Mouse (Mus musculus) adrenal gland, postnatal 10 days (tissue): Measurements from ENCODE around the gene 9130008F23Rik. TPM values are rescaled to one million over a fixed set of nuclear protein-coding genes. Genes with fewer than 3 reads are reported as not detected.

Source experiments
- DNase-seq: peaks from one replicate; pipeline ENCODE4 v3.0.0; 2021; ENCODE audit warnings: mixed read lengths
- long read RNA-seq, 2 experiments: library from polyadenylated mRNA; stranded (forward); transcript quantifications; one replicate each; pipeline ENCODE4 v2.0.0; 2021
- total RNA-seq, 2 experiments: library from RNA; stranded (reverse); gene quantifications; 2 replicates each; pipeline ENCODE4 v1.2.3; 2021

9130008F23Rik gene
- total RNA-seq, result 1 to 10 TPM; 1.6 to 1.7 TPM
- long read RNA-seq, experiment 1, partial matches to known transcripts, result 0 of 1 reads
- long read RNA-seq, experiment 1, other reads (novel, unspliced or antisense), result 0 of 1 reads
- long read RNA-seq, experiment 2, result 0 reads

DNA sequence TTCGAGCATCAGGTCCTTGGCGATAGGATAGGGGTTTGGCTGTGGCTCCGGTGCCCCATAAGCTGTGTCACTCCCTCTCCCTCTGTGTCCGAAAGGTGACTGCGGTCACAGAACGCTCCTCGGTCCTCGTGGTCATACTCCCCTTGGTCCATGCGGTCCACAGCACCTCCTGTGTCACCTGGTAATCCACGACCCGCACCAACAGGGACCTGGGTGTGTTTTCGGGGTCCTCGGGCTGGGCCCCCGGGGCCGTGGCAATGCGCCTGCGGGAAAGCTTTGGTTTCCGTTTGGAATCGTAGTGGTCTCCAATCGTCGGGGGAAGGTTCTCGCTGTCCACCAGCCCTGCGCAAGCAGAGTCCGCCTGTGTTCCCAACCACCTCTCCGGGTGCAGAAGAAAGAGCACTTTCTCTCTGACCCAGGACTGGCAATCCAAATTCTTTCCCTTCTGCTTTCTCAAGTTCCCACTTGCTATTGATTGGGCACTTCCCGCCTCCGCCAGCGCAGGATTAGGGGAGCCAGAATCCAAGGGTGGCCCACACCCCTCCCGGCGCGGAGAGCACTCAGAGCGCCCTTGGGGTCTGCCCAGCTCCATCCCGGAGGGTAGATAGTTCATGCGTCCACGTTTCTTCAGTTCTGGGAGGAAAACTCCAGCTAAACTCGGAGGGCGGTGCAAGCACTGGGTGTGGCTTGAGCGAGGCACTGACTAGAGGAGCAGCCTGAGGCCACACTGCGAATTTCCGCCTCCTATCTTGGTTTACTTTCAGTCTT is at the start of gene 9130008F23Rik:
Gene 9130008F23Rik, minus strand, starts transcription at position 636 of the 768 bp plus-strand sequence.
- peak; percentile 72 for DNase-seq

DNA sequence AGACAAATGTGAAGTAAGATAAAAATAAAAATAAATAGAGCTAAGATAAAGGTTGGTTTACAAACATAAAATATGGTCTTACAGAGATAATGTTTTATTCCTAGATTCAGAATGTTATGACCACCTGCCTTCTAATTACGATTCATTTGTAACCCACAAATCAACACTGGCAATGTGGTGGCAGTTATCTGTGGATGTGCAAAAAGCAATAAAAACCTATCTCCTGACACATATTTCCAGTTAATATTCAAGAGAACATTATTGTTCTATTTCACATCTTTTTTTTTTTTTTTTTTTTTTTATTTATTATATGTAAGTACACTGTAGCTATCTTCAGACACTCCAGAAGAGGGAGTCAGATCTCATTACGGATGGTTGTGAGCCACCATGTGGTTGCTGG is 35.1 kb upstream of the 9130008F23Rik start:
- no peak for DNase-seq

DNA sequence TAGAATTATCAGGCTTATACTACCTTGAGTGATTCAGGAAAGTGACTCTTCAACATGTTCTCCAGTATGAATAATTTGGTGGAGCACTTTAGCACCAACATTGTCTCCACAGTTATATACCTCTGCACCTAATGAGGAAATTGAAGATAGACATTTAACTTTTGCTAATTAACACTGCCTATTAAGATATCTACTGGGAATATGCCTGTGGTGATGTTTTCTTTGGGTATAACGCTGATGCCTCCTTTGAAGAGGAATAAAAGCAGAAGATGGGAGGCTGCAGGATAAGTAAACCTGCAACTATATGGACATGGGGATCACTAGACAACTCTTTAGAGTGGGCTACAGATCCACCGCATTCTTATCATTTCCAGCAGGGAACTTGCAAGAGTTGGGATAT is 33.9 kb upstream of the 9130008F23Rik start, which contains the start of gene Glyatl3:
Gene Glyatl3, minus strand, starts transcription at position 101 of the 400 bp plus-strand sequence.
- DNase-seq, result no peak

DNA sequence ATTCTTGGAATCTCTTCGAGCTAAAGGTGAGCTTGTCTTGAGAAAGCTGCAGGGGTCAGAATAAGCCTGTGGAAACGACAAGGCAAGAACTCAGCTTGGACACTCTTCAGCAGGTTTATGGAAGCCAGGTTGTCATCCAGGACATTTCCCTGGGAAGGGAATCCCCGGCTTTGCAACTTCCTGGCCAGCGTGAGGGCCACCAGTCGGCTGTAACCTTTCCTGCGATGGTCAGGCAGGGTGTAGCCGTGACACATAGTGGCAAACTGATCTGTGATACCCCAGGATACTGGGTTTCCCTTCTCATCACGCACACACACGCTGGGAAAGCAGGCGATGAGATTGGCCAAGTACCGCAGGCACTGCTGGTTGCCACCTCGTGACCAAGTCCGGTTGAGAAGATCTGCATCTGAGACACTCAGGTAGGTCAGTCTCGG is 24.4 kb upstream of the 9130008F23Rik start:
- DNase-seq, result peak; percentile 2

DNA sequence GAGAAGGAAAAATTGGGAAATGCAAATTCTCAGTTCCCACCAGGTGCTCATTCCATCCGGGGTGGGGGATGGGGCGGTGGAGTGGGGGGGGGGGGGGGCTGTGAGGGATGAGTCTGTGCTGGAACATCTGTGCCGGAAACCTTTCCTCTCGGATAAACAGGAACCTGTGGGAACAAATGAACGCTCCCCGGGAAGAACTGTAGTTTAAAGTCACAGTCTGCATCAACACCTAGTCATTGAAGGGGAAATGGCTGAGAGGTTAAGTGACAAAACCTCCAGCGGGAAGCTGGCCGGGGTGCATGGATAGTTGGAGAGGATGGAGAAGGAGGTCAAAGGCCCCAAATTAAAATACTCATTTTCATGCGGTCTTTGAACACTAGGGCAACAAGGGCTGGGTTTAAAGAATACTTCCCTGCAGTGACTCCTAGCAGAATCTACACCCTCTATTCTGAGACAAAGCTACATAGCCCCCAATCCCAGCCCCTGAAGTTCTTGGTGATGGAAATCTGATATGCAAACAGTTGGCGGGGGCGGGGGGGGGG is 23.8 kb upstream of the 9130008F23Rik start:
- no peak for DNase-seq

DNA sequence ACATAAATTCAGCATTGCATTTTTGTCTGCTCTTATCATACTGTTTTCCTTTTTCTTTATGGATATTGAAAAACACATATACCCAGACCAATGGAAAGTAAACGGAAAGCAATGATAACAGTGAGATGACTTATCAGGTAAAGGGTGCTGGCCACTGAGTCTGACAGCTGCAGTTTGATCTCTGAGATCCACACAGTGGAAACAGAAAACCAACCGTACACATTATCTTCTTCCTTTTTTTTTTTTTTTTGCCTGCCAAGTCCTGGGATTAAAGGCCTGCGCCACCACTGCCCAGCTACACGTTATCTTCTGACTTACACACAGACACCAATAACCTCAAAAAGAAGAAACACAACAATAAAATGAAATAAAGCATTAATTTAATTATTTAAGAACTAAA is 23.0 kb upstream of the 9130008F23Rik start:
- no peak for DNase-seq

DNA sequence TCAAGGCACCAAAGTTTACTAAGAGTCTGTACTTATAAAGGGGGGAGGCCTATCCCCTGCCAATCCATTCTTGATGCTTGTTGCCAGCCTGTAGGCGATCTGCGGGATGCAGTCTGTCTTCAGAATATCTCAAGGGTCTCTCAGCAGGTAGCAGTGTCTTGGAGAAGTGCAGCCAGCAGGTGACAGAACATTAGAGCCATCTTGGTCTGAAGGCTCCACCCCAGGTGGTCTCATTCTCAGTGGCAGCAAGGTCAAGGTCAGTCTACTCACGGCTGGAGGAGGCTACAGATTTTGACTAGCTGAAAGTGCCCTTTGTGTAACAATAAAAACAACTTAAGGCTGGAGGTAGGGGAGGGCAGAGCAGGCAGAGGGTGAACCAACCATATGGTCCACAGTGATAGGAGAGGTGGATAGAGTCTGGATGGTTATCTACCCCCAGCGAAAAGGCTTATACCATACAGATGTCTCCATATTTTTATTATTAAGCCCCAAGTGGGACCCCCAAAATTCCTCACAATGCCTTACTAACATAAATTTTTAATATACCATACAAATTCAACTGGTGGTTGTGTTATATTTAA is 19.5 kb upstream of the 9130008F23Rik start:
- no peak for DNase-seq

DNA sequence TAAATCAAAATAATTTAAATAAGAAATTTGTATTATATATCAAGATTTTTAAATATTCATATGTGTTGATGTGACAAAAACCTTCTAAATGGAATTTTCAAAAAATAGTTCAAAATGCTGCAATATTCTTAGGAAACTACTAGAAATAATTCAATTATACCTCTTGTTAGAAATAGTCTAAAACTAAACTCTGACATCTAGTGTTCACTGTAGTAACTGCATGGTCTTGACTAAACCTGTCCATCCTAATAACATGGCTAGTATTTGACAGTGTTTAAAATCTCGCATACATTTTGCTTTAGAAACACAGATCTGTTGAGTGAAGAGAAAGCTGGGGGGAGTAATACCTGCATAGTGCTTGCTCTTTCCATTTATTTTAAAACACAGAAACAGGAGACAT is 16.5 kb upstream of the 9130008F23Rik start:
- DNase-seq, result no peak

DNA sequence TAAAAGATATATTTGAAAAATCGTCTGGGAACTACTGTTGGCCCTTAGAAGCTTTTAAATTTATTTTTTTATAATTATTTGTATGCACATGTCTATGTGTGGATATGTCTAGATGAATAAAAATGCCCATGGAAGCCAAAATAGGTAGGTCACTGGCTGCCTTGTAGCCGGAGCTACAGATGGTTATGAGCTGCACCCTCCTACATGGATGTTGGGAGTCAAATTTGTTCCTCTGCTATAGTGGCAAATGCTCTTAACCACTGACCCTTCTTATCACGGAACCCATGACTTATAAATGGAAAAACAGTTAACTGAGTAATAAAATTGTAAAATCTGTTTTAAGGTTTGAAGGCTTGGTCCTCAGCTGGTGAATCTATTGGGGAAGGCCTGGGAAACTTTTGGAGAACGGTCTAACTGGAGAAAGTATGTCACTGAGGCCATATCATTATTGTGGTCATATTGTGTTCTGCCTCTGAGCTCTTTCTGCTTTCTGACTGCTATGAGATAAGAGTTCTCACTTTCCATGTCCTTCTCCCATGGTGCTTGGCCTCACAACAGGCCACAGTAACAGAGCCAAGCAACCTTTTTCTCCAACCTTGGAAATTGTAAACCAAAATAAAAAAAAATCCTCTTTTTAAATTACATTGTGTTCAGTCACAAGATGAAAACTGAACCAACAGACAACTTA is 7.6 kb upstream of the 9130008F23Rik start:
- no peak for DNase-seq

DNA sequence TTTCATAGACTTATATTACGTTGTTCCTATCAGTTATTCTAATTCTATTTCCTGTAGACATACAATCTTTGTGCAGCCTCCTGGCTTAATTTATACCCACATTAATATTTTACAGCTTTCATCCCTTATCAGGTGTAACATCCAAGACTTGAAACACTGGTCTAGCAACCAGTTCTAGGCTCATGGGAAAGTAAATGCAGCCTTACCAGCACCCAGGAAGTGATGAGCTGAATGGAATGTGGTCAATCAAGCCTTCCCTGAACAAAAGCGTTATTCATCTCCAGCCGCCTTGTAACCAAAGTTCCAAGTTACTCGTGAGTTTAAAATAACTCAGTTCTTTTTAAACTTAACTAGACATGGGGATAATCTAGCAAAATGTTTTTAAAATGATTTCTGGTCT is 4.8 kb upstream of the 9130008F23Rik start:
- DNase-seq, result no peak

DNA sequence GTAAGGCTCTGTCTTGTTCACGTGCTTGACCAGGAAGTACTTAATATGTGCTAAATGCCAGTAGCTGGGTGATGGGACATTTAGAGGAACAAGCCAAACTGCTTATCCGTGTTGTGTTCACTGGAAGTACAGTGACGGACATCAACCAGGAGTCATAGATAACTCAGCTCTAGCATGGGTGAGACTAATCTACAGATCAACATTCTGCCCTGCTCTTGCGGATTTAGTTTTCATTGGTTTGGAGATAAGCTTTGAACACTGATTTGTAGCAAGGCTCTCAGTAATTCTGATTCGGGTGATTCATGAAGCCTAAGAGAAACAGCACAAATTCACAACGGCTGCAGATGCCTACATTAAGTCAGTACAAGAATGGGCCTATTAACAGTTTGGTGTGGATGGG is 1.8 kb upstream of the 9130008F23Rik start:
- no peak for DNase-seq

DNA sequence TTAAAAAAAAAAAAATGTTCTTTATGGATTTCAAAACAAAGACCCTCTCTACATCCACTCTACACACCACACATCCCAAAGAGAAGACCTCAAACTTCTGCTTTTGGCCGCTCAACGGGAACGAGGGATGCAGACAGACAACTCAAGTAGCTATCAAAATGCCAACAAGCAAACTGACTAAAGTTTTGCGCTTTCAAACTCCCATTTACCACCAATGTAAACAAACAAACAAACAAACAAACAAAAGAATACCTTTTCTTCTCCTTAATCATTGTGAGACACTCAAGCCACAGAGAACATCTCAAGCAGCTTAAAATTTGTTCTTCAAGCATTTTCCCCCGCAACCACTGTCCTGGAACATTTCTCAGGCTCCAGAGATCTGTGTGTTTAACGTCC is 833 bp downstream of the 9130008F23Rik start:
- no peak for DNase-seq

DNA sequence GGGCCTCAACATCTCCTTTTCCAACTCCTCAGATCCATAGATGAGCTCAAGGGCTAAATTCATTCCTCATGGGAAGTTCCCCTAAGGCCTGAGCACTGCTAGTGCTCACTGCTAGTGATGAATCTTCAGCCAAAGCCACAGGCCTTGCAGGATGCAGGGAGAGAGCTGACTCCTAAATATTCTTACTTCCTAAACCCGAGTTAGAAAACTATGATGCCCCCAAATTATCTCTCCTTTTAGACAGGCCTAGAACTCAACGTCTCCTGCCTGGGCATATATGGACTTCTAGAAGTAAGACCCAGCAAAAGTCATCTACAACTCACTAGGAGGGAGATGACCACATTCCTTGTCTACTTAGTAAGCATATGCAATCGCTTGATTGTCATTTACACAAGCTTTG is 2.6 kb downstream of the 9130008F23Rik start:
- no peak for DNase-seq

DNA sequence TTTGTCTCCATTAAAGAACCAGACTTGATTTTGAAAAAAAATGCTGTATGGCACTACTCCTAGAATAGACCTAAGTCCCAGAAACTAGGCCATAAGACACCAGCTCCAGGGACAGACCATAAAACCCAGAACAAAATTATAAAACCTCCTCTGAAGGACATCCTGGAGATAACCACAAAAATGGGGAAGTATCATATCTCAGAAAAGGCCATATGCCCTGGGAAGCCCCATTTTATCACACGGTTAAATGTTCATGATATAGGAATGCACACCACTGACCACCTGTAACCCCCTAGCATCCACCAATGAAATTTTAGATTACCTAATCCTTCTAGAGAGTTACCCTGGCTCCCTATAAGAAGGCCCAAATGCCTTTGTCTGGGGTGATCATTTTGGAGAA is 4.8 kb downstream of the 9130008F23Rik start:
- no peak for DNase-seq

DNA sequence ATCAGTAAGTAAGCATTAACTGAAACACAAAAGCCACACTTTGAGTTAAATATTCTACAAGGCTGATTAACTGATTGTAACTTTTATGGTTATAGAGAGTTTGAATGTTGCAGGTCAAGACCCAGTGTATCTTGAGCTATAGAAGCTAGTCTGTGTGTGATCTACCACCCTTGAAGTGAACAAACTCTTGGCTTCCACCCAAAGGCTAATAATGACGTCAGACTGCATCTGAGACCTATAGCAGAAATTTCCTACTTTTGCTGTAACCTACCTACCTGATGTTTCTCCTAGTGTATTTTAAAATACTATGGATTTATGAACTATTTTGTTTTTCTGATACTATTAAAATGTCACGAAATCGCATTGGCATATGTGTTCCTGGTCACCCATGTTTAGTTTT is 5.7 kb downstream of the 9130008F23Rik start:
- no peak for DNase-seq

DNA sequence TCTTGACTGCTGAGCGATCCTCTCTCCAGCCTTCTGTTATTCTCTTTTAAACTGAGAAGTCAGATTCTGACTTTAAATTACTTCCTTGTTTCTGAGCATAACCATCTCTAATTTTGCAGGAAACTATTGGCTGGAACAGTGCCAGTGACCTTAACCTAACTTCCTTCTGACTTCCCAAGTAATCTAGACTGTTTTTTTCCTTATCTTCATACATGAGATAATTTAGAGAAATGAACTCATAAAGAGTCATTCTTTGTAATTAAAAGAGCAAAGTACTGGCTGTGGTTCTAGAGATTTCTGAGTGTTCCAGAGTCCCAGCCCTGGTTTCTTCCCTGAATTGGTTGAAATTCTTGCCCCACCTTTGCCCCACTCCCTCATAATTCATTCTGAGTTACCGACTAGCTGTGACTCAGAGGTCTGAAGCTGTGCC is 6.8 kb downstream of the 9130008F23Rik start:
- peak; percentile 12 for DNase-seq

DNA sequence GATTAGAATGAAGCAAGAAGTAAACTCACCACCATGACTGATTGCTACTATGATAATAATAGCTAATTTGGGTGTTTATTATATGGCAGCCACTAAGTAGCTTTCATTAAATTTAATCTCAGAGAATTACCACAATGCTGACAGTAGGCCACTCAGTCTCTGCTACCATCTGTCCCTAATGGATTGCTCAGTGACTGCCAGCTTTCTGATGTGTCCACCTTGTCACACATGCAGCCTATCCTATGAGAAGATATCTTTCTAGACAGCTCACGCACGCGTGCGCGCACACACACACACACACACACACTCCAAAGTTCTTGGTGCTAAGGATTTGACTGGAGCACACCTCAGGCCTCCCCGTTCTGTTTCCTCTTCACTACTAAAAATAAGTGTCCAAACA is 7.7 kb downstream of the 9130008F23Rik start:
- DNase-seq, result no peak

DNA sequence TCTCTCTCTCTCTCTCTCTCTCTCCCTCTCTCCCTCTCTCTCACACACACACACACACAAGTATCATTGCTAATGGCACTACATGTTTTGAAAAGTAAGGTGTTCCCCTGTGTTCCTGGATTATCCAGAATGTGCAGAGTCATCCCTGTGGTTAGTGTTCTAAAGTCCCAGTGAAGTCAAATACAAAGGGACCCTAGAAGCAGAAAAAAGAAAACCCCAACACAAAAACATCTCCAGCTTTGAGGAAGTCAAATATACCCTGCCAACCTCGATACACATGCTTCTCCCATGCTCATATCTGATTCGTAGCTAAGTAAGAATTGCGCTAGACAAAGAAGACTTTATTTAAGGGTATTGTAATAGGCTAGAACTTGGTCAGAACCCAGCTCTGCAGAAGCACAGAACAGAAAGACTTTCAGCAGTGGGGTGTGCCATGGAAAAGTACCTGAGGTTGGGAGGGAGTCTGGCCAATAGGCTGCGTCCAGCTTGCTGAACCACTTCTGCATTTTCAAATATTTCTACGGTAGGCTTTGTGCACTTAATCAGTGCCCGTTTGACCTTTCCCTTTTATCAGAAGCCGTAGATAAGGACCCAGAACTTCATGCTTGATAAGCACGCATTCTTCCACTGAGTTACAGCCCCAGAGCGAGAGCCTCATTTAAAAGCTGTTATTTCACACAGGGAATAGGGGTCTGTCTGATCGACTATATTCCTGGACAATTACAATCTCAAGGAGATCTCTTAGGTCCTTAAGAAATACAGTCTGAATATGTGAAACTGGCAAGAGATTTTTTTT is 11.2 kb downstream of the 9130008F23Rik start:
- no peak for DNase-seq

DNA sequence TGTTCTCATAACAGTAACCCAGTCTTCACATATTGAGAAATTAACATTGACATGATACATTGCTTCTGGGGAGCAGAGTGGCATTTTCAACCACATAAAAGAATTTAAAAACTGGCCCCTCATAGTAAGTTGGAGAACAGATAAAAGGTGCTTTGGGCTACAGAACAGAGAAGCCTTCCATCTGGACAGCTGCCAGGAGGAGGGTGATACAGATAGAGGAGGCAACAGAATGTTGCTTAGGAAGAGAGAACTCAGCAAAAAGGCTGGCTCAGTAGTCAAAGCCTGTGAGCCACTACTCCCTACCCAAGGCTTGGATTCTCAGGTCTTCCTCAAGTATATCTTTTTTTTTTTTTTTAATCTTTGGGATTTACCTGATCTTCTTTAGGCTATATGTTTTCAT is 25.3 kb downstream of the 9130008F23Rik start:
- peak; percentile 16 for DNase-seq

DNA sequence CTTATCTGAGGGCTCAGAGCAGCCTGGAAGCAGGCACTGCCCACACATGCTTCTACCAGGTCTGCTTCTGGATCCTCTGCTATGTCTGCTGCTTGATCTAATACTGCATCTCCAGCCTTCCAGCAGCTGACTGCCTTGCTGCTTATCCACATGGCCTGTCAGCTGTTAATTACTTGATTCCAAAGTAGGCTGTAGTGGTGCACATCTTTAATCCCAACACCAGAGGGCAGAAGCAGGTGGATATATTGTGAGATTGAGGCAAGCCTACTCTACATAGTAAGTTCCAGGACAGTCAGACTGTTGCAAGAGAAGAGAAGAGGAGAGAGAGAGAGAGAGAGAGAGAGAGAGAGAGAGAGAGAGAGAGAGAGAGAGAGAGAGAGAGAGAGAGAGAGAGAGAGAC is 43.1 kb downstream of the 9130008F23Rik start:
- peak; percentile 16 for DNase-seq

DNA sequence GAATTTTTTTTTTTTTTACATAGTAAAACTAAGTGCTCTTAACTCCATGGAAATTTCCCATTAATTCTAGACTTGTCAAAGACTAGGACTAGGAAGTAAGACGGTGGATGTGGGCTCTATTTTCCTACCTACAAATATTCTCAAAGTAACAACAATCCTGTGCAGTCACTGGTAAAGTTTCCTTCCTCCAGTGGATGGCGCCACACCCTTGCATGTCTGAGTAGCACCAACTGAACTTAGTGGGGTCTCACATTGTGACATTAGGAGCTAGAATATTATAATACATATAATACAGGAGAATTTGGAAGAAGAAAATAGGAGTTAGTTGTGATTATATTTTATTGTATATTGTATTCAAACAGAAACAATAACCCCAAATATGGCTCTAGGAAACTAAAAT is 48.5 kb downstream of the 9130008F23Rik start:
- peak; percentile 7 for DNase-seq
